Mouse (Mus musculus) limb, embryonic 14.5 days (tissue): ENCODE measurements around the gene Wnk1. TPM values are rescaled to one million over a fixed set of nuclear protein-coding genes. Genes with fewer than 3 reads are reported as not detected.
"Not testable (repeated sequence)": the region's sequence is repeated elsewhere in the genome, so short reads cannot be mapped to it uniquely, and the experiment has no call there.

ENCODE experiments used
- ATAC-seq: fragments of 200-750 bp; cut with Nextera tagmentation; 2 replicates; pipeline ENCODE4 v1.8.0; 2017; ENCODE audit warnings: low read depth, moderate number of reproducible peaks, moderate TSS enrichment; ENCODE audit not compliant: low FRiP score
- DNase-seq: peaks from one replicate; pipeline ENCODE4 v3.0.0-alpha.2; 2015; ENCODE audit warnings: low spot score
- H3K27ac ChIP-seq: fragments of 300-500 bp; sonication (generic); replicated peaks from 2 replicates; pipeline ENCODE4 v1.5.1; 2014; ENCODE audit warnings: low read depth, mild to moderate bottlenecking, low read length, moderate library complexity, mixed read lengths
- H3K27me3 ChIP-seq: fragments of 300-500 bp; sonication (generic); 2 replicates; pipeline ENCODE4 v1.6.1; 2014; ENCODE audit warnings: low read length, mixed read lengths; ENCODE audit not compliant: control insufficient read depth, insufficient read depth
- H3K36me3 ChIP-seq: fragments of 300-500 bp; sonication (generic); 2 replicates; pipeline ENCODE4 v1.6.1; 2014; ENCODE audit warnings: mild to moderate bottlenecking, low read length, moderate library complexity, mixed read lengths; ENCODE audit not compliant: control insufficient read depth, insufficient read depth
- H3K4me1 ChIP-seq: fragments of 300-500 bp; sonication (generic); 2 replicates; pipeline ENCODE4 v1.6.1; 2014; ENCODE audit warnings: antibody characterized with exemption, low read length, mixed read lengths; ENCODE audit not compliant: control insufficient read depth, insufficient read depth
- H3K4me2 ChIP-seq: fragments of 300-500 bp; sonication (generic); replicated peaks from 2 replicates; pipeline ENCODE4 v1.6.1; 2014; ENCODE audit warnings: low read depth, mild to moderate bottlenecking, low read length, moderate library complexity; ENCODE audit not compliant: severe bottlenecking
- H3K4me3 ChIP-seq: fragments of 300-500 bp; sonication (generic); replicated peaks from 2 replicates; pipeline ENCODE4 v1.5.1; 2014; ENCODE audit warnings: low read length
- H3K9ac ChIP-seq: fragments of 300-500 bp; sonication (generic); 2 replicates; pipeline ENCODE4 v1.6.1; 2014; ENCODE audit warnings: mild to moderate bottlenecking, low read depth, low read length, moderate library complexity; ENCODE audit not compliant: severe bottlenecking
- H3K9me3 ChIP-seq: fragments of 300-500 bp; sonication (generic); 2 replicates; pipeline ENCODE4 v1.6.1; 2016; ENCODE audit warnings: low read length; ENCODE audit not compliant: control insufficient read depth
- POLR2A ChIP-seq: fragments of 200-500 bp; IDR thresholded peaks from 2 replicates; pipeline ENCODE4 v1.8.0; 2012; ENCODE audit warnings: inconsistent platforms, mild to moderate bottlenecking, moderate library complexity, borderline replicate concordance; ENCODE audit not compliant: insufficient read depth, insufficient read length; ENCODE audit errors: extremely low read depth
- WGBS: fragments of 180-500 bp; shearing (Covaris S2); extraction: QIAGEN DNeasy Blood & Tissue Kit; methylation state at CpG from one replicate; pipeline ENCODE4 v1.1.7; 2014; 5-methylcytosine and 5-hydroxymethylcytosine counted together
- polyA plus RNA-seq, 2 experiments: library from polyadenylated mRNA; depleted of rRNA in 1 of 2; stranded (reverse) in 1 of 2; unstranded in 1 of 2; fragments of >200 nt; fragmentation: Nextera tagmentation in 1 of 2; extraction: Ambion mirVana in 1 of 2; gene quantifications; 2 replicates each; pipeline versions ENCODE4 v1.2.1 to v1.2.3; 2012 to 2014

Gene Wnk1
- 117 and 129 TPM in 2 replicates for polyA plus RNA-seq (2012; rRNA removed)
- polyA plus RNA-seq (2014; fragmentation: Nextera tagmentation; extraction: Ambion mirVana), result 65.3 and 71.6 TPM in 2 replicates

- peak; percentile 19; the same call in 1 of the 2 replicates for TF ChIP-seq POLR2A
- H3K4me2 ChIP-seq, result peak within 1 kb of the TSS; percentile 94
- no peaks in the 10 kb centered on the region for H3K9me3 ChIP-seq
- peak; percentile 96 for ATAC-seq
- H3K4me1 ChIP-seq, result peaks cover 6% of the 10 kb centered on the region
- peak within 1 kb of the TSS; percentile 92 for H3K4me3 ChIP-seq
- under 1% methylated on average over 56 of the region's 59 CpGs for WGBS
- H3K27me3 ChIP-seq, result no peaks in the 10 kb centered on the region
- H3K9ac ChIP-seq, result peak within 1 kb of the TSS; percentile 85
- no peaks in the 10 kb centered on the region for H3K36me3 ChIP-seq
- H3K27ac ChIP-seq, result peak within 1 kb of the TSS; percentile 86
- DNase-seq, result peak; percentile 99
Observed at GRCm38 (mm10) chr6:120038366-120039255, at the start of gene Wnk1. Gene Wnk1 (minus strand): TSS chr6:120038672.

GRCm38 (mm10) chr6:120087041-120087440 is 48.6 kb upstream of the Wnk1 start:
- not testable (repeated sequence) for H3K4me1 ChIP-seq, DNase-seq, H3K9ac ChIP-seq, H3K4me2 ChIP-seq, ATAC-seq, H3K27ac ChIP-seq, H3K4me3 ChIP-seq, H3K9me3 ChIP-seq, H3K36me3 ChIP-seq, H3K27me3 ChIP-seq
- 90% methylated on average over 6 of the region's 8 CpGs for WGBS

- ATAC-seq (no peak), DNase-seq (no peak)
- no peak overlapping the region for H3K4me3 ChIP-seq
- WGBS, result 73% methylated on average over 3 of the region's 3 CpGs
- no peak for TF ChIP-seq POLR2A
- H3K4me2 ChIP-seq, result no peak overlapping the region
- no peaks in the 10 kb centered on the region; the same call in 1 of the 2 replicates for H3K4me1 ChIP-seq
- H3K27ac ChIP-seq, result no peak overlapping the region
- no peaks in the 10 kb centered on the region for H3K27me3 ChIP-seq
- H3K9me3 ChIP-seq, result no peaks in the 10 kb centered on the region
- H3K9ac ChIP-seq, result no peak overlapping the region
- no peaks in the 10 kb centered on the region for H3K36me3 ChIP-seq
Observed at GRCm38 (mm10) chr6:120085832-120086231, 47.4 kb upstream of the Wnk1 start.

GRCm38 (mm10) chr6:120084983-120085382 is 46.5 kb upstream of the Wnk1 start:
- Histone ChIP-seq H3K27ac (no peak overlapping the region), H3K4me3 (no peak overlapping the region), H3K9me3 (no peaks in the 10 kb centered on the region), H3K4me2 (no peak overlapping the region), H3K4me1 (no peaks in the 10 kb centered on the region), H3K36me3 (no peaks in the 10 kb centered on the region), H3K9ac (no peak overlapping the region), H3K27me3 (no peaks in the 10 kb centered on the region)
- no peak for DNase-seq
- no peak for ATAC-seq
- no peak for TF ChIP-seq POLR2A
- WGBS, result 87% methylated on average over 2 of the region's 2 CpGs

- Histone ChIP-seq H3K27me3 (no peaks in the 10 kb centered on the region), H3K9ac (no peak overlapping the region), H3K4me2 (no peak overlapping the region), H3K36me3 (no peaks in the 10 kb centered on the region), H3K9me3 (no peaks in the 10 kb centered on the region), H3K27ac (no peak overlapping the region), H3K4me1 (no peaks in the 10 kb centered on the region), H3K4me3 (no peak overlapping the region)
- DNase-seq, result no peak
- TF ChIP-seq POLR2A, result no peak
- ATAC-seq, result no peak
- WGBS, result 71% methylated on average over 6 of the region's 6 CpGs
Observed at GRCm38 (mm10) chr6:120083442-120083841, 45.0 kb upstream of the Wnk1 start.
